Mouse (Mus musculus) kidney, embryonic 16.5 days (tissue): ENCODE data around the gene Pip4k2c. TPM values are rescaled to one million over a fixed set of nuclear protein-coding genes. Genes with fewer than 3 reads are reported as not detected.
"Not testable (repeated sequence)": the region's sequence is repeated elsewhere in the genome, so short reads cannot be mapped to it uniquely, and the experiment has no call there.

Experiments used
- ATAC-seq: fragments of 200-750 bp; cut with Nextera tagmentation; 2 replicates; pipeline ENCODE4 v1.8.0; 2017; ENCODE audit warnings: moderate TSS enrichment; ENCODE audit not compliant: low FRiP score, low TSS enrichment
- H3K27ac ChIP-seq: fragments of 300-500 bp; sonication (generic); 2 replicates; pipeline ENCODE4 v1.5.1; 2014; ENCODE audit warnings: low read length
- H3K27me3 ChIP-seq: fragments of 300-500 bp; sonication (generic); 2 replicates; pipeline ENCODE4 v1.6.1; 2014; ENCODE audit warnings: low read length, control low read depth, mixed read lengths; ENCODE audit not compliant: insufficient read depth
- H3K36me3 ChIP-seq: fragments of 300-500 bp; sonication (generic); 2 replicates; pipeline ENCODE4 v1.6.1; 2014; ENCODE audit warnings: low read length, control low read depth, mixed read lengths; ENCODE audit not compliant: insufficient read depth
- H3K4me1 ChIP-seq: fragments of 300-500 bp; sonication (generic); 2 replicates; pipeline ENCODE4 v1.6.1; 2014; ENCODE audit warnings: low read length, control low read depth, mixed read lengths; ENCODE audit not compliant: insufficient read depth
- H3K4me2 ChIP-seq: fragments of 300-500 bp; sonication (generic); replicated peaks from 2 replicates; pipeline ENCODE4 v1.6.1; 2014; ENCODE audit warnings: low read depth, low read length
- H3K4me3 ChIP-seq: fragments of 300-500 bp; sonication (generic); 2 replicates; pipeline ENCODE4 v1.5.1; 2014; ENCODE audit warnings: mild to moderate bottlenecking, low read length
- H3K9ac ChIP-seq: fragments of 300-500 bp; sonication (generic); replicated peaks from 2 replicates; pipeline ENCODE4 v1.6.1; 2014; ENCODE audit warnings: low read length
- H3K9me3 ChIP-seq: fragments of 300-500 bp; sonication (generic); 2 replicates; pipeline ENCODE4 v1.6.1; 2016; ENCODE audit warnings: low read length, control low read depth
- WGBS: fragments of 180-500 bp; shearing (Covaris S2); extraction: QIAGEN DNeasy Blood & Tissue Kit; methylation state at CpG from one replicate; pipeline ENCODE4 v1.1.7; 2014; 5-methylcytosine and 5-hydroxymethylcytosine counted together
- polyA plus RNA-seq: library from polyadenylated mRNA; unstranded; fragments of >200 nt; fragmentation: Nextera tagmentation; extraction: Ambion mirVana; gene quantifications from 2 replicates; pipeline ENCODE4 v1.2.1, GENCODE M21; 2015

The Pip4k2c gene
- polyA plus RNA-seq, 1 experiment from 2014 or later: 50.9 TPM

GRCm38 (mm10) chr10:127165654-127166403 lies 45.6 kb downstream of the Pip4k2c start:
- no peaks in the 10 kb centered on the region for H3K36me3 ChIP-seq
- peaks cover 22% of the 10 kb centered on the region for H3K4me1 ChIP-seq
- H3K9me3 ChIP-seq: no peaks in the 10 kb centered on the region
- peak overlapping the region; percentile 68 for H3K9ac ChIP-seq
- ATAC-seq: peak; percentile 60
- no peak overlapping the region for H3K27ac ChIP-seq
- H3K4me3 ChIP-seq: peak overlapping the region; percentile 62
- WGBS: under 1% methylated on average over 56 of the region's 56 CpGs
- H3K4me2 ChIP-seq: peak overlapping the region; percentile 100
- H3K27me3 ChIP-seq: peaks cover 54% of the 10 kb centered on the region

GRCm38 (mm10) chr10:127165354-127165653 lies 46.1 kb downstream of the Pip4k2c start:
- Histone ChIP-seq H3K9me3 (no peaks in the 10 kb centered on the region), H3K4me2 (peak overlapping the region; percentile 100), H3K9ac (peak overlapping the region; percentile 68), H3K27ac (no peak overlapping the region), H3K36me3 (no peaks in the 10 kb centered on the region), H3K4me1 (peaks cover 17% of the 10 kb centered on the region), H3K27me3 (peaks cover 49% of the 10 kb centered on the region), H3K4me3 (peak overlapping the region; percentile 62)
- ATAC-seq: peak; percentile 59
- 0% methylated on average over 41 of the region's 42 CpGs for WGBS

- 2% methylated on average over 46 of the region's 52 CpGs for WGBS
- peak; percentile 88 for ATAC-seq
- no peaks in the 10 kb centered on the region for H3K36me3 ChIP-seq
- H3K4me3 ChIP-seq: peak within 1 kb of the TSS; percentile 62
- H3K4me2 ChIP-seq: peak within 1 kb of the TSS; percentile 100
- H3K27me3 ChIP-seq: peaks cover 44% of the 10 kb centered on the region
- peak within 1 kb of the TSS; percentile 68 for H3K9ac ChIP-seq
- no peak within 1 kb of the TSS for H3K27ac ChIP-seq
- no peaks in the 10 kb centered on the region for H3K9me3 ChIP-seq
- H3K4me1 ChIP-seq: peaks cover 12% of the 10 kb centered on the region; the same call in 1 of the 2 replicates
These were observed 46.6 kb downstream of the Pip4k2c start, which contains the start of gene B4galnt1 for GRCm38 (mm10) chr10:127164631-127165353. B4galnt1 (plus strand) TSS chr10:127165225.

- Histone ChIP-seq H3K27me3 (peaks cover 38% of the 10 kb centered on the region), H3K9me3 (no peaks in the 10 kb centered on the region), H3K4me2 (peak overlapping the region; percentile 100; the same call in 1 of the 2 replicates), H3K9ac (no peak overlapping the region), H3K4me3 (no peak overlapping the region), H3K27ac (no peak overlapping the region), H3K4me1 (peaks cover 12% of the 10 kb centered on the region; the same call in 1 of the 2 replicates), H3K36me3 (no peaks in the 10 kb centered on the region)
- ATAC-seq: no peak
- WGBS: 92% methylated on average over 4 of the region's 4 CpGs
These were observed 47.2 kb downstream of the Pip4k2c start for GRCm38 (mm10) chr10:127164190-127164589.

GRCm38 (mm10) chr10:127162771-127163261 lies 48.6 kb downstream of the Pip4k2c start:
- peaks cover 12% of the 10 kb centered on the region; the same call in 1 of the 2 replicates for H3K4me1 ChIP-seq
- H3K27ac ChIP-seq, H3K36me3 ChIP-seq, H3K4me2 ChIP-seq, ATAC-seq, H3K9me3 ChIP-seq, H3K4me3 ChIP-seq, H3K9ac ChIP-seq: not testable (repeated sequence)
- H3K27me3 ChIP-seq: peaks cover 27% of the 10 kb centered on the region
- WGBS: 57% methylated on average over 7 of the region's 7 CpGs

GRCm38 (mm10) chr10:127160728-127161127 lies 50.7 kb downstream of the Pip4k2c start:
- Histone ChIP-seq H3K36me3 (no peaks in the 10 kb centered on the region), H3K4me2 (no peak overlapping the region), H3K4me3 (no peak overlapping the region), H3K27ac (no peak overlapping the region), H3K9ac (no peak overlapping the region), H3K4me1 (peaks cover 9% of the 10 kb centered on the region; the same call in 1 of the 2 replicates), H3K9me3 (no peaks in the 10 kb centered on the region), H3K27me3 (peaks cover 7% of the 10 kb centered on the region)
- ATAC-seq: no peak
- WGBS: 78% methylated on average over 3 of the region's 3 CpGs

GRCm38 (mm10) chr10:127160081-127160480 lies 51.3 kb downstream of the Pip4k2c start:
- WGBS: 78% methylated on average over 9 of the region's 9 CpGs
- Histone ChIP-seq H3K4me3 (no peak overlapping the region), H3K27me3 (0 out of 2 replicates have a peak, but pooled peaks cover 2% of the 10 kb centered on the region), H3K9me3 (no peaks in the 10 kb centered on the region), H3K27ac (no peak overlapping the region), H3K36me3 (no peaks in the 10 kb centered on the region), H3K9ac (no peak overlapping the region), H3K4me1 (0 out of 2 replicates have a peak, but pooled peaks cover 4% of the 10 kb centered on the region), H3K4me2 (no peak overlapping the region)
- ATAC-seq: no peak

- H3K27ac ChIP-seq: no peak overlapping the region
- H3K9ac ChIP-seq: no peak overlapping the region
- no peaks in the 10 kb centered on the region for H3K36me3 ChIP-seq
- no peak for ATAC-seq
- H3K4me2 ChIP-seq: no peak overlapping the region
- no peaks in the 10 kb centered on the region for H3K9me3 ChIP-seq
- H3K4me3 ChIP-seq: no peak overlapping the region
- WGBS: 67% methylated on average over 3 of the region's 3 CpGs
- H3K27me3 ChIP-seq: no peaks in the 10 kb centered on the region
- 0 out of 2 replicates have a peak, but pooled peaks cover 4% of the 10 kb centered on the region for H3K4me1 ChIP-seq
These were observed 52.9 kb downstream of the Pip4k2c start for GRCm38 (mm10) chr10:127158471-127158870.

GRCm38 (mm10) chr10:127156511-127156910 lies 54.9 kb downstream of the Pip4k2c start:
- 74% methylated on average over 1 of the region's 1 CpGs for WGBS
- H3K4me2 ChIP-seq: no peak overlapping the region
- no peak overlapping the region for H3K4me3 ChIP-seq
- H3K9me3 ChIP-seq: 0 out of 2 replicates have a peak, but pooled peaks cover 3% of the 10 kb centered on the region
- H3K27me3 ChIP-seq: no peaks in the 10 kb centered on the region
- H3K4me1 ChIP-seq: 0 out of 2 replicates have a peak, but pooled peaks cover 4% of the 10 kb centered on the region
- no peak for ATAC-seq
- no peaks in the 10 kb centered on the region for H3K36me3 ChIP-seq
- H3K9ac ChIP-seq: no peak overlapping the region
- no peak overlapping the region for H3K27ac ChIP-seq
